Mouse (Mus musculus): ENCODE results near the gene Mmp9.

Gene Mmp9

GRCm38 (mm10) chr2:164953224-164953623 is 12.6 kb downstream of the Mmp9 start:
- in situ Hi-C loops (cut with MboI, MseI) = no loop called here

- in situ Hi-C loops (cut with MboI, MseI) = no loop called here
These were observed 15.1 kb downstream of the Mmp9 start for GRCm38 (mm10) chr2:164955725-164956124.

- in situ Hi-C loops (cut with MboI, MseI) = no loop called here
These were observed 15.6 kb downstream of the Mmp9 start for GRCm38 (mm10) chr2:164956195-164956594.

- in situ Hi-C loops (cut with MboI, MseI) = no loop called here
These were observed 17.2 kb downstream of the Mmp9 start for GRCm38 (mm10) chr2:164957548-164958315.

GRCm38 (mm10) chr2:164960716-164961441 is 20.3 kb downstream of the Mmp9 start, which contains the start of gene Slc12a5:
Slc12a5 (plus strand) TSS chr2:164960802.
- in situ Hi-C loops (cut with MboI, MseI) = no loop called here

- in situ Hi-C loops (cut with MboI, MseI) = no loop called here
These were observed 21.1 kb downstream of the Mmp9 start for GRCm38 (mm10) chr2:164961506-164962182.

GRCm38 (mm10) chr2:164962183-164962580 is 21.6 kb downstream of the Mmp9 start:
- in situ Hi-C loops (cut with MboI, MseI) = no loop called here

- in situ Hi-C loops (cut with MboI, MseI) = no loop called here
These were observed 23.8 kb downstream of the Mmp9 start for GRCm38 (mm10) chr2:164964242-164964894.

GRCm38 (mm10) chr2:164964981-164965380 is 24.4 kb downstream of the Mmp9 start:
- in situ Hi-C loops (cut with MboI, MseI) = no loop called here

- in situ Hi-C loops (cut with MboI, MseI) = no loop called here
These were observed 25.8 kb downstream of the Mmp9 start for GRCm38 (mm10) chr2:164966381-164966780.

- in situ Hi-C loops (cut with MboI, MseI) = no loop called here
These were observed 26.6 kb downstream of the Mmp9 start for GRCm38 (mm10) chr2:164967193-164967592.

GRCm38 (mm10) chr2:164967761-164968440 is 27.3 kb downstream of the Mmp9 start:
- in situ Hi-C loops (cut with MboI, MseI) = no loop called here

GRCm38 (mm10) chr2:164968451-164968851 is 27.9 kb downstream of the Mmp9 start:
- in situ Hi-C loops (cut with MboI, MseI) = no loop called here

GRCm38 (mm10) chr2:164969348-164969781 is 28.8 kb downstream of the Mmp9 start:
- in situ Hi-C loops (cut with MboI, MseI) = no loop called here

GRCm38 (mm10) chr2:164970631-164971196 is 30.1 kb downstream of the Mmp9 start:
- in situ Hi-C loops (cut with MboI, MseI) = no loop called here

- in situ Hi-C loops (cut with MboI, MseI) = no loop called here
These were observed 32.1 kb downstream of the Mmp9 start for GRCm38 (mm10) chr2:164972646-164973045.

GRCm38 (mm10) chr2:164975611-164976010 is 35.0 kb downstream of the Mmp9 start:
- in situ Hi-C loops (cut with MboI, MseI) = no loop called here

- in situ Hi-C loops (cut with MboI, MseI) = no loop called here
These were observed 39.2 kb downstream of the Mmp9 start for GRCm38 (mm10) chr2:164979749-164980148.

GRCm38 (mm10) chr2:164985962-164986361 is 45.4 kb downstream of the Mmp9 start:
- in situ Hi-C loops (cut with MboI, MseI) = no loop called here

GRCm38 (mm10) chr2:164986371-164987027 is 45.9 kb downstream of the Mmp9 start:
- in situ Hi-C loops (cut with MboI, MseI) = no loop called here

All from T-helper 1 cell (primary cell).